Mouse (Mus musculus): Measurements from ENCODE around the gene A830005F24Rik. TPM values are rescaled to one million over a fixed set of nuclear protein-coding genes. Genes with fewer than 3 reads are reported as not detected.

The A830005F24Rik gene
- polyA plus RNA-seq, 2 experiments, result 0.35 to 0.43 TPM

DNA sequence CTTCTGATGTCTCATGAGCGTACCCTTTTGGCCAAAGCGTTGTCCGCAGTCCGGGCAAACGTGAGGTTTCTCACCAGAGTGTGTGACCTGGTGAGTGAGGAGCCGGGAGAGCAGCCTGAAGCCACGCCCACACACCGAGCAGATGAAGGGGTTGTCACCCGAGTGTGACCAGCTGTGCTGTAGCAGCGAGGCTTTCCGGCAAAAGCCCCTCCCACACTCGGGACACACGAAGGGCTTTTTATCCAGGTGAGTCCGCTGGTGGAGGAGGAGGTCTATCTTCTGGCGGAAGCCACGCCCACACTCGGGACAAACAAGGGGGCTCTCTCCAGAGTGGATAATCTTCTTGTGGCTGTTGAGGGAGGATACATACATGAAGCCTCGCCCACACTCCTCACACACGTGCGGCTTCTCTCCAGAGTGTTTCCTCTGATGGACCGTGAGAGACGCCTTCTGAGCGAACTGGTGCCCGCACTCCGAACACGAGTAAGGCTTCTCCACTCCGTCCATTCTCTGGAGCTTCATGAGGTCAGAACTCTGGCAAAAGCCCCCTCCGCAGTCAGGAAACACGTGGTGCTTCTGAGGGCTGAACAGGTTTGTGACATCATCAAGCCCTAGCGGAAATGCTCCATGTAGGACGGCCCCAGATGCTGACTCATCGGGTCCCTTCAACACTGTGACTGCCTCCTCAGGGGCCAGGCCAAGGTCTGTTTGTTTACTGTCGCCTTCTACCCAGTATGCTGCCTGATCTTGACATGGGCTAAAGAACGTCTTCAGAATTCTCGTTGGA lies 22.8 kb upstream of the A830005F24Rik start:
- no peaks in the 10 kb centered on the region for H3K27me3 ChIP-seq (ENCODE audit: control insufficient read depth, insufficient read depth, low read length)
- no peak overlapping the region for H3K4me3 ChIP-seq (ENCODE audit: insufficient read depth in 1 of 2, low read depth in 2 of 2, low read length in 2 of 2)
- H3K36me3 ChIP-seq (replicated peaks; ENCODE audit: control insufficient read depth, insufficient read depth, low read depth), result peaks cover 6% of the 10 kb centered on the region; the same call in 1 of the 2 replicates
- no peak overlapping the region for H3K9ac ChIP-seq (replicated peaks)
- no peak for ATAC-seq (ENCODE audit: insufficient read depth)
- H3K9me3 ChIP-seq (ENCODE audit: control insufficient read depth, low read length), result no peaks in the 10 kb centered on the region
- no peak overlapping the region for H3K4me2 ChIP-seq (ENCODE audit: low read depth)
- H3K27ac ChIP-seq, result no peak overlapping the region
- TF ChIP-seq EP300 (IDR thresholded peaks at IDR 0.05; ENCODE audit: low read depth), result no peak
- no peak for TF ChIP-seq CTCF (IDR thresholded peaks at IDR 0.05; ENCODE audit: low read depth)
- DNase-seq (ENCODE audit: low read depth in 3 of 3, low spot score in 3 of 3), result no peak
- WGBS (ENCODE audit: insufficient replicate concordance), result 81% methylated on average over 35 of the region's 35 CpGs
- no peaks in the 10 kb centered on the region for H3K4me1 ChIP-seq (replicated peaks; ENCODE audit: control insufficient read depth in 2 of 2, insufficient read depth in 2 of 2, low read length in 1 of 2)

DNA sequence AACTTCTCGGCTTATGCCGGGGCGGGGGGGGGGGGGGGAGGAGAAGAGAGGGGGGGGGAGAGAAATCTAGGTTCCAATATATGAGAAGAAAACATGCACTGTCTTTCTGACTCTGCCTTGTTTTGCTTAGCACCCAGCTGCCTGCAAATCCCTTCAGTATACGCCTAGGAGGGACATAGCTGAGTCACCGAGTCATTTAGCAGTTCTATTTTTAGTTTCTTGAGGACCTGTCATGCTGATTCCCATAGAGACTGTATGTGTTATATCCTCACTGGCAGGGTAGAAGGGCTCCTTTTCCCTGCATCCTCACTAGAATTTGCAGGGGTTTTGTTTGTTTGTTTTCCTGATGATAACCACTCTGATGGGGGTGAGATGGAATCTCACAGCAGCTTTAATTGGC lies 20.2 kb upstream of the A830005F24Rik start:
- H3K9ac ChIP-seq (replicated peaks), result no peak overlapping the region
- no peak overlapping the region for H3K27ac ChIP-seq
- DNase-seq (ENCODE audit: low read depth in 3 of 3, low spot score in 3 of 3), result no peak
- no peaks in the 10 kb centered on the region for H3K9me3 ChIP-seq (ENCODE audit: control insufficient read depth, low read length)
- no peak for ATAC-seq (ENCODE audit: insufficient read depth)
- no peak overlapping the region for H3K4me3 ChIP-seq (ENCODE audit: insufficient read depth in 1 of 2, low read depth in 2 of 2, low read length in 2 of 2)
- peaks cover 6% of the 10 kb centered on the region; the same call in 1 of the 2 replicates for H3K36me3 ChIP-seq (replicated peaks; ENCODE audit: control insufficient read depth, insufficient read depth, low read depth)
- H3K4me2 ChIP-seq (ENCODE audit: low read depth), result no peak overlapping the region
- no peak for TF ChIP-seq EP300 (IDR thresholded peaks at IDR 0.05; ENCODE audit: low read depth)
- no peak for TF ChIP-seq CTCF (IDR thresholded peaks at IDR 0.05; ENCODE audit: low read depth)
- H3K4me1 ChIP-seq (replicated peaks; ENCODE audit: control insufficient read depth in 2 of 2, insufficient read depth in 2 of 2, low read length in 1 of 2), result no peaks in the 10 kb centered on the region
- H3K27me3 ChIP-seq (ENCODE audit: control insufficient read depth, insufficient read depth, low read length), result no peaks in the 10 kb centered on the region
- WGBS (ENCODE audit: insufficient replicate concordance), result 68% methylated on average over 4 of the region's 5 CpGs

DNA sequence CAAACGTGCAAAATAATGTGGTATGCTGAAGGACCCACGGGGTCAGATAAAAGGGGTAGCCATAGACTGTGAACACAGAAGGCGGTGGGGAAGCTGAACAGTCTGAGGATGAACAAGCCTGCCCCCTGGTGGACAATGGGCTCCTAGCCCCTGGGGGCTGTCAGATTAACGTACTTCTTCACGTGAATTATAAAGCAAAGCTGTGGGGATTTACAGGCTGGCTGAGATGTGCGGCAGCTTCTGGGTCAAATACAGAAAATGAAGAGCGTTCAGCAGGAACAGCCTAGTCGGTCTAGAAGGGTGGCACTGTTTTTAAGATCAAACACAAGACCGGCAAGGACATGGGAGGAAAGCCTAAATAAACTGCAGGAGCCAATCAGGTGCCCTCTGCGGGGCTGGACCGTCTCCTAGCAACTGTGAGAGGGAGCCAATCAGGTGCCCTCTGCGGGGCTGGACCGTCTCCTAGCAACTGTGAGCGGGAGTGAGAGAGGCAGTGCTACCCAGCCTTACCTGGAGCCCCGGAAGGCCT lies 15.6 kb upstream of the A830005F24Rik start:
- ATAC-seq (ENCODE audit: insufficient read depth), result no peak
- H3K27me3 ChIP-seq (ENCODE audit: control insufficient read depth, insufficient read depth, low read length), result no peaks in the 10 kb centered on the region
- H3K4me1 ChIP-seq (replicated peaks; ENCODE audit: control insufficient read depth in 2 of 2, insufficient read depth in 2 of 2, low read length in 1 of 2), result no peaks in the 10 kb centered on the region
- DNase-seq (ENCODE audit: low read depth in 3 of 3, low spot score in 3 of 3), result no peak
- TF ChIP-seq EP300 (IDR thresholded peaks at IDR 0.05; ENCODE audit: low read depth) (no peak), CTCF (IDR thresholded peaks at IDR 0.05; ENCODE audit: low read depth) (peak; percentile 80)
- WGBS (ENCODE audit: insufficient replicate concordance), result 52% methylated on average over 15 of the region's 15 CpGs
- no peak overlapping the region for H3K9ac ChIP-seq (replicated peaks)
- no peaks in the 10 kb centered on the region for H3K9me3 ChIP-seq (ENCODE audit: control insufficient read depth, low read length)
- no peak overlapping the region for H3K27ac ChIP-seq
- peaks cover under 1% of the 10 kb centered on the region; the same call in 1 of the 2 replicates for H3K36me3 ChIP-seq (replicated peaks; ENCODE audit: control insufficient read depth, insufficient read depth, low read depth)
- no peak overlapping the region for H3K4me3 ChIP-seq (ENCODE audit: insufficient read depth in 1 of 2, low read depth in 2 of 2, low read length in 2 of 2)
- H3K4me2 ChIP-seq (ENCODE audit: low read depth), result no peak overlapping the region

DNA sequence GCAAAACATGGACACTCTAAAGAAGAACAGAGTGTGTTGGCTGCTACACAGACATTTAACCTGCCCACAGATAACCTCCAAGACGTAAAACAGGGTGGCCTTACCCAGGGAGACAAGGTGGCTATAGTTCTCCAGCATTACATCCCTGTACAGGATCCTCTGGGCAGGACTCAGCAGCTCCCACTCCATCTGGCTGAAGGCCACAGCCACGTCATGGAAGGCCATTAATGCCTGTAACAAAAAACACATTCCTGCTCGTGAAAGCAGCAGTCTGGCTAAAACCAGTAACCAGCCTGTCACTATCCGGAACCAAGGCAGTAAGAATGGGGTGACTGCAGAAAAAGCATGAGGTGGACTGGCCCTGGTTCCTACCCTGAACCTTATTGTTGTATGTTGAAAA lies 14.7 kb upstream of the A830005F24Rik start:
- Histone ChIP-seq H3K9ac (replicated peaks) (no peak overlapping the region), H3K4me3 (ENCODE audit: insufficient read depth in 1 of 2, low read depth in 2 of 2, low read length in 2 of 2) (no peak overlapping the region), H3K9me3 (ENCODE audit: control insufficient read depth, low read length) (no peaks in the 10 kb centered on the region), H3K4me1 (replicated peaks; ENCODE audit: control insufficient read depth in 2 of 2, insufficient read depth in 2 of 2, low read length in 1 of 2) (no peaks in the 10 kb centered on the region), H3K36me3 (replicated peaks; ENCODE audit: control insufficient read depth, insufficient read depth, low read depth) (peaks cover 4% of the 10 kb centered on the region; the same call in 1 of the 2 replicates), H3K4me2 (ENCODE audit: low read depth) (no peak overlapping the region), H3K27me3 (ENCODE audit: control insufficient read depth, insufficient read depth, low read length) (no peaks in the 10 kb centered on the region), H3K27ac (no peak overlapping the region)
- WGBS (ENCODE audit: insufficient replicate concordance), result 63% methylated on average over 4 of the region's 4 CpGs
- no peak for DNase-seq (ENCODE audit: low read depth in 3 of 3, low spot score in 3 of 3)
- no peak for ATAC-seq (ENCODE audit: insufficient read depth)
- no peak for TF ChIP-seq EP300 (IDR thresholded peaks at IDR 0.05; ENCODE audit: low read depth)
- TF ChIP-seq CTCF (IDR thresholded peaks at IDR 0.05; ENCODE audit: low read depth), result no peak

DNA sequence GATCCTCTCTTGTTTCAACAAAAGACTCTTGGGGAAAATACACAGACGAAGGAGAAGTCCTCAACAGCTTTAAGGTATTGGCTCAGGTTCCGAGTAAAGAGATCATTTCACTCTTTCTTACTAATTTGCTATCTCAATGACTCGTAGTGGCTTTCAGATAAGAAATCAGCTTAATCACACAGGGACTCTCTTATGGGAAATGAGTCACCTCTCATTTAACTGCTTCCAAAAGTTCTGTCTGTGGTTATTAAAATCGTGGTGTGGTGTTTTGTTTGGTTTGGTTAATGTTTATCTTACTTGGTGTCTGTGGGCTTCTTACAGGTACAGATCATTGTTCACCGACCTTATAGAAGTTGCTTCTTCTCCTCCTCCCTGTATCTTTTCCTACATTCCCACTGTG lies 10.9 kb upstream of the A830005F24Rik start:
- Histone ChIP-seq H3K4me3 (ENCODE audit: insufficient read depth in 1 of 2, low read depth in 2 of 2, low read length in 2 of 2) (no peak overlapping the region), H3K9ac (replicated peaks) (no peak overlapping the region), H3K27ac (no peak overlapping the region), H3K4me1 (replicated peaks; ENCODE audit: control insufficient read depth in 2 of 2, insufficient read depth in 2 of 2, low read length in 1 of 2) (no peaks in the 10 kb centered on the region), H3K27me3 (ENCODE audit: control insufficient read depth, insufficient read depth, low read length) (no peaks in the 10 kb centered on the region), H3K36me3 (replicated peaks; ENCODE audit: control insufficient read depth, insufficient read depth, low read depth) (peaks cover 4% of the 10 kb centered on the region; the same call in 1 of the 2 replicates), H3K4me2 (ENCODE audit: low read depth) (no peak overlapping the region), H3K9me3 (ENCODE audit: control insufficient read depth, low read length) (no peaks in the 10 kb centered on the region)
- 51% methylated on average over 5 of the region's 5 CpGs for WGBS (ENCODE audit: insufficient replicate concordance)
- TF ChIP-seq EP300 (IDR thresholded peaks at IDR 0.05; ENCODE audit: low read depth) (no peak), CTCF (IDR thresholded peaks at IDR 0.05; ENCODE audit: low read depth) (no peak)
- ATAC-seq (ENCODE audit: insufficient read depth) (no peak), DNase-seq (ENCODE audit: low read depth in 3 of 3, low spot score in 3 of 3) (no peak)

Data from liver, embryonic 14.5 days (tissue).